Mouse (Mus musculus): ENCODE data around the gene Ccl27b.
"Not testable (repeated sequence)": the region's sequence is repeated elsewhere in the genome, so short reads cannot be mapped to it uniquely, and the experiment has no call there.

Ccl27b gene

DNA sequence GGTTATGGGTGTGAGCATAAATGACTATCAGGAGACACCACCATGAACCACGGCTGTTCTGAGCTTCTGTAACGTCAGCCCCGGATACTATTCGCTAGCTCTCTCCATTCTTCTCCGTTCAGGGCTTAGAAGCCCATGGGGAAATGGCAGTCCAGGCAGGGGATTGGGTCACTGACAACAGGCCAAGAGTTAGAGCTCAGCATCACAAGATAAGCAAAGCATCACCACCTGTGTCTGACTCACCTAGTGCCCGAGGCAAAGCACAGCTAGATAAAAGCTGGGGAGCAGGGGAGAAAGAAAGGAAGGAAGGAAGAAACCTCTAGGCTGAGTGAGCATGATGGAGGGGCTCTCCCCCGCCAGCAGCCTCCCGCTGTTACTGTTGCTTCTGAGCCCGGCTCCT lies at the start of gene Ccl27b:
TSS of gene Ccl27b (plus strand) at position 301 of the 400 bp plus-strand sequence.
- DNase-seq (ENCODE audit: low spot score in 2 of 2) = not testable (repeated sequence)

DNA sequence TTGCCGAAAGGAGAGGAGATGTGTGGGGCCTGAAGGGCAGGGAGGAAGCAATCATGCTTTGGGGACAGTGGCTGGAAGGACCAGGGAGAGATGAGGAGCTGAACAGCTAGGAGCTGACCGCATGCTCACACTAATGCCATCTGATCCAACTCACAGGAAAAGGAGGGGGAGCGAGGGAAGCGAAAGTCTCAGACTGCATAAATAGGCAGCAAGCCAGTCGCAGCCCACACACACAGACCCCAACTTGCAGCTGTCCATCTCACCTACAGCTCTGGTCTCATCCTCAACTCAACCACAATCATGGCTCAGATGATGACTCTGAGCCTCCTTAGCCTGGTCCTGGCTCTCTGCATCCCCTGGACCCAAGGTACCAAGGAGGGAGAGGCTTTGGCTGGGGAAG lies 43.2 kb upstream of the Ccl27b start, which contains the start of gene Gm10591:
TSS of gene Gm10591 (plus strand) at position 301 of the 400 bp plus-strand sequence.
- not testable (repeated sequence) for DNase-seq (ENCODE audit: low spot score in 2 of 2)

DNA sequence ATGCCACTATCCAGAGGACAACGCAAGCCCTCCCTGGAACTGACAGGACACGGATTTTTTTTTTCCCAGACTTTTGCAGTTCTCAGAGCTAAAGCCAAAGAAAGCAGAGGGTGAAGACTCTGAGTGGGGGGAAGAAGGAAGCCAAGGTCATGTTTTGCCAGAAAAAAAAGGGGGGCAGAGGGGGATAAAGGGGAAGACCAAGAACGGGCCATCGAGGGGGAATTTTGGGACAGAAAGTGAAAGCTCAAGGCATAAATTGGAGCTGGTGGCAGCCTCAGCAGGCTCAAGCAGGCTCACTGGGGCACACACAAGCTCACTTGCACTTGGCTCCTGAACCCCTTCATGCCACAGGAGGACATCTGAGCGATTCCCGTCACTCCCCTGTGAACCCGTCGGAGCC lies 25.6 kb upstream of the Ccl27b start, which contains the start of gene Gm2564:
TSS of gene Gm2564 (plus strand) at position 301 of the 400 bp plus-strand sequence.
- not testable (repeated sequence) for DNase-seq (ENCODE audit: low spot score in 2 of 2)

DNA sequence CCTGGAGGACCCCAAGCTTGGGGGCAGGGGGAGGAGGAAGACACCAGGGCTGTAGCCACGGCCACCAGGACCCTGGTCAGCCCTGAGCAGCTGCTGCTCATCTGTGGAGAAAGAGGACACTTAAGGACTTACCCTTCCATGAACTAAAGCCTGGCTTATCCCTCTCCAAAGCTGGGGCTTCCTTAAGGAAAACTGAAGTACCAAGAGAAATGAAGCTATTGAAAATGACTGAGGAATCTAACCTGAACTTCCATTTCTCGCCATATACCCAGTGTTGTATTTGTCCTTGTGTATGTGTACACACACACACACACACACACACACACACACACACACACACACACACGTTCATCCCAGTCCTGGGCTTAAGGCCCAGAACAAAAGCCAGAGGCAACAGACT lies 6.7 kb downstream of the Ccl27b start, which contains the start of gene Il11ra2:
TSS of gene Il11ra2 (minus strand) at position 101 of the 400 bp plus-strand sequence.
- DNase-seq (ENCODE audit: low spot score in 2 of 2) = not testable (repeated sequence)

DNA sequence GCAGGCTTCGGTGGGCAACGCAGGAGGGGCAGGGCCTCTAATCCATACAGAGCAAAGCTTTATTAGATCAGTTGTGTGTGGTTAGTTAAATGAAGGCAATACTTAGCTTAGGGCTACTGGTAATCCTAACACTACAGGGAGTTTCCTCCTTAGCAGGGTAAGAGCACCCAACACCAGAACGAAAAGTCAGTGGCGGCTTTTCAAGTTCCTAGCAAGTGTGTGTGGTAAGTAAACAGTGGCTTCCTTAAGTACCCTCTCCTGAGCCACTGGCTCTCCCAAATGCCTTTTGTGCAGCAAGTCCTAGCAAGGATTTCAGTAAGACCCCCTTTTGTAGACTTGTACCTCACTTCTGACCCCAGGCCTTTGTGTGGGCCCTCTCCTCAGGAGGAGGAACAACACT lies 20.4 kb downstream of the Ccl27b start:
- DNase-seq (ENCODE audit: low spot score in 2 of 2) = not testable (repeated sequence)

DNA sequence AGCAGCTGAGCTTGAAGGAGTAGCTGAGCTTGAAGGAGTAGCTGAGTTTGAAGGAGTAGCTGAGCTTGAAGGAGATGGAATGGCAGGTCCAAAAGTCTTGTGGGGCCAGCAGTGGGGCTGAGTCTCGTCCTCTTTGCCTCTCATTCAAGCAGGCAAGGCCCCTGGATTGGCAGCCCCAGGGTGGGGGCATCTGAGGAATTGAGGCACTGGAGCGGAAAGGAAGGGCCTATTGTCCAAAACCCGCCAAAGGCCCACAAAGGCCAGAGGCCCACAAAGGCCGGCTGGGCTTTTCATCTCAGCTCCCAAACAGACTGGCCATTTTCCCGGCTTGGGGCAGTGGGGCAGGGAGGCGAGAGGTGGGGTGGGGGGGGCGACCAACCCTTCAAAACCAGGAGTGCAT lies 24.3 kb downstream of the Ccl27b start:
- DNase-seq (ENCODE audit: low spot score in 2 of 2) = not testable (repeated sequence)

DNA sequence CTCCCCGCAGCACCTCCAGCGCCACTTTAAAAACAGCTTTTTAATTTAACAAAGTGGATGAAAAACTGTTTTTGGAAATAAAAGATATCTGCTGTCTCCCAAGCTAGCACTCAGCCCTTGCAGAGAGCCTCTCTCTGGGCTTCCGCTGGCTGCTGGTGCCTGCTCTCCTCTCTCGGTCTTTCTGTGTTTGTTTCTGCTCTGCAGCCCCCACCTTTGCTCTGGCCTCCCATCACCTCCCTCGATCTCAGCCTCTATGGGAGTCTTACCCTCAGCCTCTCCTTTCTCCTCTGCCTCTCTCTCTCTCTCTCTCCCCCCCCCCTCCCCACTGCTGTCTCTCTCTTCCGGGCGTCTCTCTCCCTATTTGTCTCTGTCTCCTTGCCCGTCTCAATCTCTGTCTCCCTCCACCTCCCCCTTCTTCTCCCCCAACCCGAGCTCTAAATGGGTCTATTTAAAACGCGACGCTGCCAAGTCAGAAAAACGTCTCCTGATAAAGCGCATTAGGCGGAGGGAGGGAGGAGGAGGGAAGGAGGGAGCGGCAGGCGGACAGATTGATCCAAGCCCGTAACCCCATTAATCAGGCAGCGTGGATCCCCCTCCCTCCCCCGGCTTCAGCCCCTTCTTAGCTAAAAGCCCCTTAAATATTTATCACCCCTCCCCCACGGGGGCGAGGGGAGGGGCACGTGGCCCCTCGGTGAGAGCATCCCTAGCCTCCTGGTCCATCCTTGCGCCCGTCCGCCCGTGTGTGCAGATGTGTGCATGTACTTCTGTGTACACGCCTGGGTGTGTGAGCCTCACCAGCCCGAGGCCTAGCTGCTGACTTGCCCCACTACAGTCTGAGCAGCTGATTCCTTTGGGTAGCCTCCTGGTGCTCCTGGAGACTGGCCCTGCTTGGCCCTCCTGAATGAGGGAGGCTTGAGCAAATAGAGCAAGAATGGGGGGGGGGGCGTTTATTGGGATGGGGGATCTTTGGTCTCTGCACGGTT lies 25.6 kb downstream of the Ccl27b start:
- not testable (repeated sequence) for DNase-seq (ENCODE audit: low spot score in 2 of 2)

DNA sequence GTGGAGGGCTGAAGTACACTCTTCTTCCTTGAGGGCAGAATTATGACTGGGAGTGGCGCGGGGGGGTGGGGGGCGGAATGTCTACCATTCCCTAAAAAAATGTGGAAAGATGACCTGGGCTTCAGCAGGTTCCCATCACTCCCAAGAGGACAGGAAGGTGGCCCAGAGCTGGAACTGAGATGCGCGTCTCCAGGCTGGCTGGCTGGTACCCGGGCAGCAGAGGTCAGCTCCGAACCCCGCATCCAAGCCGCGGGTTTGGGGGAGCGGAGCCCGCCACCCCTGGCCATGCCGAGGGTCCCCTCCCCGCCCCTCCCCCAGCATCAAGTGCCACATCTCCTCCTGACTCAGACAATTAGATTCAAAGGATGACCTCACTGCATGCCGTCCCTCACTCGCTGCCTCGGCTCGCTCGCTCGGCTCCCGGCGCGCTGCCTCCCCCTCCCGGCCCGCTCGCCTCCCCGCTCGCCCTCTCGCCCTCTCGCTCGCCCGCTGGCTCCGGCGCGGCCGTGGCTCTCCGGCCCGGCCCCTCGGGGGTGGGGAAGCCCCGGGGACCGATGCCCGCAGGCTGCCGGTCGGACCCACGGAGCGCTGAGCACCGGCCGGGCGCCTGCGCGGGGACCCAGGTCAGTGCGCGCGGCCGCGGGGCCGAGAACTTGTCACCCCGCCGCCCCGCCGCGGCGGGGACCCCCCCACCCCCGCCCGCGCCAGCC lies 26.6 kb downstream of the Ccl27b start:
- not testable (repeated sequence) for DNase-seq (ENCODE audit: low spot score in 2 of 2)

DNA sequence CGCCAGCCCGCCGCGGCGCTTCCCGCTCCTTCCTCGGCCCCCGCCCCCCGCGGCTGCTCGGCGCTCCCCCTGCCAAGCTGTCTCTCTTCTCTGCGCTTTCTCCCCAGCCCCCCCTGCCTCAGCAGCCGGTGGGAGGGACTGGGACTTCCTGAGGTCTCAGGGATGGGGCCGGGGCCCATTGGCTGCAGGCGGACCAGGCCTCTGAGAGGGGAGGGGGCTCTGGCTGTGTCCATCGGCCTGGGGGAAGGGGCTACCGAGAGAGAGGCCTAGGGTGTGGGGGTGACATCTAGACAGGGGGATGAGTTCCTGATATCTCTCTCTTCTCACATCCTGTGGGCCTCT lies 27.1 kb downstream of the Ccl27b start:
- not testable (repeated sequence) for DNase-seq (ENCODE audit: low spot score in 2 of 2)
